Mouse (Mus musculus): ENCODE measurements around the gene Glis3.
A peak's percentile ranks its signal among the peaks of the same experiment; 100 is the strongest.

The Glis3 gene

DNA sequence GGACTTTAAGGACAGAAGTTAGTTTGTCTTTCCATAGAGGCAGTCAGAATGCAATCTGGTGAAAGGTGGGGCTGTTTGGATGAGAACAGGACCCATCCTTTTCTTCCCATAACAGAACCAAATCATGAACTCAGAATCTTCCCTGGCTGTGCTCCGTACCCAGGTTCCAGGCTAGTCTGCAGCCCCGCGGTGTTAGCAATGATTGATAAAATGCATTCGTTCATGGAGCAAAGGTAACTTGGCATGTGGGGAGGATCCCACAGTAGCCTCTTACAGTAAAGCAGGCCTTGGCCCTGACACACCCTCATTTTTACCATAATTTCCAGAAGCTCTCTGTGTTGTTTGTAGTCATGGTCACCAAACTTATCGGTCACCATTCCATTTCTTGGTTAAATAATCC lies 152.4 kb downstream of the Glis3 start:
- DNase-seq: no peak

DNA sequence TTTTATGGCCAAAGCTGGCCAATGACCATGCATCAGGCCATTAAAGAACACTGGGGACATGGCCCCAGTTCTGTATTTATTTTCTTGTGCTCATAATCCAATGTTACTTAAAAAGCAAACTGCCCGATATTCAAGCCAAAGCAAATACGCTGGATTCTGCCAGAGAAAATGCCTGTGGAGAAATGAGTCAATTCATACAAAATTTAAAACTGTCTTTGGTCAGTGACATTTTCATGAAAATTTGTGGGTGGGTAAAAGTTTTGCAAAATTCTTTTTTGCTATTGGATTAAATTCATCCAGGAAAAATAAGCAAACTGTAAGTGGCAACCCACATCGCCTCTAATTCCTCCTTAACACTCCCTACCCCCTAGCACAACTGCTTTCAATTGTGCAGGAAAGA lies 154.5 kb downstream of the Glis3 start:
- no peak for DNase-seq

DNA sequence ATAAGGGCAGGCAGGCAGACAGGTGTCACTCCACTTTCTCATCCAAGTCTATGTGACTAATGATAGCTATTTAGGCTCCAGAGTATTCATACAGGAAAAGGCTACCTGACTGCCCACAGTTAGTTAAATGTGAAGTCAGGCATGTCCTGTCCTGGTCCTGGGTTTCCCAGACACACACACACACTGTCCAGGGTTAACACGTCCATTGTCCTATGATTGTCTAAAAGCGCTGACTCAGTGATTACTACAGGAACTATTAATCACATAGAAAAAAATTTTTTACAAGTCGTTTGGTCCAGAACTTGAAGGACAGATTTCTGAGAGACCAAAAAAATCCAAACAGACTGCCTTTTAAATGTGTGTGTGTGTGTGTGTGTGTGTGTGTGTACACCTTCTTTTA lies 157.6 kb downstream of the Glis3 start:
- no peak for DNase-seq

DNA sequence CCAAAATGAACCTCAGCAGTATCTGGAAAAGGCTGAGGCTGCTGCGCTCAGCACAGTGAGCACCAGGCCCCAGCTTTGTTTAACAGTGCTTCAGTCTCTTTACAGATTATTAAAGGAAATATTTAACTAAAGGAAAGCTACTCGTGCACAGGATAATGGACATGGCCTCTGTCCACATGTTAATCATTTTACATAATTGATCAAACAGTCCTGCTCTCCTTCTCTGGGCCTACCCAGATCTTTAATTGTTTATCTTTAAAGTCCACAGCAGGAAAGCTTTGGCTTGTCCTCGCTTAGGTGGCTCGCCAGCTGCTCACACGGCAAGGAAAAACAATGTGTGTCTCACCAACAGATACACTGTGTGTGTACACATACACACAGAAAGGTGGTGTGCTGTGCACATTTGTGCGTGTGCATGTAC lies 159.1 kb downstream of the Glis3 start:
- DNase-seq: no peak

DNA sequence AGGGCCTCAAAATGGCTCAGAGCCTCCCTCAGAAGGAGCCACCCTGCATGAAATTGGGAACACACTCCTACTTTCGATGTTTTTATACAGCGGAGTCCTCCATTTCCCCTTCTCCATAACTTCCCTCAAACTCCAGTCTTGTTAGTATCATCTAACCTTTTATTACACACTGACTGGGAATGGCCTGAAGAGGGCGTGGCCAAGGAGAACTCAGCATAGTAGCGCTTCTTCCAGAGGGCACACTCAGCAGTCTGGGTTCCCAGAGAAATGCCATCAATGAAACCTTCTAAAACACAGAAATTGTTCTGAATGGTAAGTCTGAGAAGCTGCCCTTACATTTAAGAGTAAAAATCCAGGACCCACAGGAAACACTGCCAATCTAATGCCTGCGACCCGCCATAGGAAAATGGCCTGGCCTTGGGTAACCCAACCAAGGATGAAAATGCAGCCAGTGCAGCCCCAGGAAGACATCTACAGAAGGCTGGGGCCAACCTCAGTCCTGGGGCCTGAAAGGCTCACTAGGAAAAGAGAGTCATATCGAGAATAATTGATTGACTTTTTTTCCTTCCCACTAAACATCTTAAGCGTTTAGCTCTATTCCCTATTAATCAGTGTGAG lies 159.6 kb downstream of the Glis3 start:
- DNase-seq: no peak

DNA sequence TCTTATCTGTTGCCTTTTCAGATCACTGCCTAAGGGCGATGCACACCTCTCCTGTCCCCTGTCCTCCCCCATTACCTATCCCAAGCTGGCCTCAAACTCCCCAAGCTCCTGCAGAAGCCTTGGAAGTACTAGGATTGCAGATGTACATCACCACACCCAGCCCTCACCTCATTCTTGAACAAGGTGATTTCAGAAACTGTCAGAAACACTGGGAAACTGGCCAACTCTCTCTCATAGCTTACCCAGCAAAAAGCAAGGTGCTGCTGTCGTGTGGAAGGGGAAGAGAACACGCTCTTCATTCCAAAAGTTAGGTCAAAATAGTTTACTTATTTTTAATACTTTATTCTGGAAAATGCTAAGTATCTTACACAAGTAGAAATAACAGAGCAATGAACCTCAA lies 160.6 kb downstream of the Glis3 start:
- DNase-seq: no peak

DNA sequence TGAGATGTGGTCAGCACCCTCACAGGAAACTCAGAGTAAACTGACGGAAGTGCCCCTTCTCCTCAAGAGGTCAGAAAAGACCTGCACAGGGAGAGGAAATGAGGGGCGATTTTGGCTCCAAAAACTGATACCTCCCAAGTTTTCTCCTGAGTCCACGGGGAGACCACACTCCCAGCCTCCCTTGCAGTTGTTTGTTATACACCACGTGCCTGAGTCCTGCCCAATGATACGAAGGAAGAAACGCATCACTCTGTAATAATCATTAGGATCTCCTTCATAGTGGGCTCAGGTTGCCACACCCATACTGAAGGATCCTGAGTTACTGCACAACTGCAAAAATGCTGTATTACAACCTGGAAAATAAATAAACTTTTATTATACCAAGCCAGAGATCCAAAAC lies 161.0 kb downstream of the Glis3 start:
- DNase-seq: no peak

DNA sequence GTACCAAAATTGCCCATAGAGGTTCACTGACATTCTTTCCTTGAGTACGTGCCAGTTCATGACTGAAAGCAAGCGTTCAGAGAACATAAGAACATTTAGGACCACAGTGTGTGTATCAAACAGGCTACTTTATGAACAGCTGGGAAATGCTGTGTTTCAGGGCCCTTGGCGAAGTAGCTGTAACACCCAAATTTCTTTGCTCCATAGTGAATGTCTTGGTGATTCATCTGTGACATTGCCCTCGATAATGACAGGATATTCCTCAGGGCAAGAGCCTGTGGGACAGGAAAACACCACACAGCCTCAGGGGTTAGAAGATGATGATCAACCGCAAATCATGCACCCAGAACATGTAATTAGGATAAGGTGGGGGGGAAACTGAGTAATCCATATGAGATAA lies 161.6 kb downstream of the Glis3 start:
- DNase-seq: no peak

DNA sequence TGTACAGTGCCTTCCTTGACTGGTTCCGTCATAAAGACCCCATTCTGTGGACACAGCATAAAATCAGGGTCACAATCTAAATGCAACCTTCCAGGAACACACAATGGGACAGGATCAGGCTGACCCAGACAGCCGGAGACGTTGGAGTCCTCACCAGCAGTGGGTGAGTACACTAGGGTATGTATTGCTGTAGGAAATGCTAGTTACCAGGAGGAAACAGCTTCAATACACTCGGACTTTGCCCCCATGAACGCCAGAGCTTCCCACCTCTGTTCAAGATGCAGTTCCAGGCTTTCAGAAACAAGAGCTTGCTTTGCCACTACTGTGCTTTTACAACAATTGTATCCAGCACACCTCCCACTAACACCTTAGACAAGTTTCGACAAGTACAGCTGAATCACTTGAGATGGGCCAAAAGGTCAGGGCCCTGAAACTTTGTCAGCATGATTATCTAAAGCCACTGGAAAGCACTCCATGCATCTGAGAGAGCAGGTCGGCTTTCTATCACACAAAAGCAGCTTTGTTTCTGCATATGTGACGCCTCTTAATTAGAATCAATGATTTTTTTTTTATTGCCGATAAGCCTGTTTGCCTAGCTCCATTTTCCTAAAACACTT lies 162.3 kb downstream of the Glis3 start:
- no peak for DNase-seq

DNA sequence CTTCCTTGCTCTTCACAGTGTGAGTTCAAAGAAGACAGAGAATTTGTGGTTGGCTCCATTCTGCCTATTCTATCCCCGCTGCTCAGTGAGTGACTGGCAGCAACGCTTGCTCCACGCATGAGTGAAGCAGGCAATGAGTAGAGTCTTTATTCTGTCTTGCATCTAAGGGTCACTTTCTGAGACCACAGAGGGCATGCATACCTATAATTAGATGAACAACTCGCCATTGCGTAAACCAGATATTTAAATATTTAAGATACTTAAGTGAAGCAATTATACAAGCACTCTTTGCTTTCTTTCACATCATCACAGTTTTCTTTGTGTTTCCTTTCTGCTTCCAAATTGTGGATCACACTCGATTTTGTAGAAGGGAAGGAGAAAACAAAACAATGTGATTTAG lies 163.4 kb downstream of the Glis3 start:
- DNase-seq: no peak

DNA sequence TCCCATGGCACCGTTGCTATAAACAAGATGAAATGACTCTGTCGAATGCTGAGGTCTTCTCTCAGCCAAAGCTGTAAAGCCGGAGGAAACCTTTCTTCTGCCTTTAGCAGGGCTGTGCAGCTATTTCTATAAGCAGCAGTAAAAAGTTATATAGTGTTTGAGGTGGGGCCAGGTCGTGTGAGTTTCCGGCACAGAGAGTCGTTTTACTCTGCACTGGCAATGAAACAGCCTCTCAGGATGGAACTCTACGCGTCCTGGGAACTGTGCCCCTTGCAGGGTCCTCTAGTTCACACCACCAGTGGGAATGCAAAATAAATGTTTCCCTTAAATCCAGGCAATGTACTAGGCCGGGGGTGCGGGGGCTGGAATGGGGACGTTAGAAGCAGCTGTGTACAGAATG lies 167.4 kb downstream of the Glis3 start:
- DNase-seq: no peak

DNA sequence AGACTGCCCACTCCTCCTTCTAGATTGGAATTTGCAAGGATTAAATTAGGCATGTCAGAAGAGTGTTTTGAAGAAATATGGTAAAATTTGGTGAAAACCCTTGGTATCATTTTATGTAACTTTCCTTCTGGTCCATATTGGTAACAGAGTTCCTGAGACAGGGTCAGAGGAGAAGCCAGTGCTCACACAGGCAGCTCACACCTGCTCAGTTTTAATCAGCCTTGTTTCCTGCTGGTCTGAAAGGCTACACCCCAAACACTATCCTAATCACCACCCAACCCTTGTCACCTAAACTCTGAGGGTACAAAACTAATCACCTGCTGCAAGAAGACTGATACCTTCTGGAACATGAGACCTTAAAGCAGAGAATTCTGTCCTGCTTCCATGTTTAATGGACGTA lies 168.0 kb downstream of the Glis3 start:
- DNase-seq: no peak

DNA sequence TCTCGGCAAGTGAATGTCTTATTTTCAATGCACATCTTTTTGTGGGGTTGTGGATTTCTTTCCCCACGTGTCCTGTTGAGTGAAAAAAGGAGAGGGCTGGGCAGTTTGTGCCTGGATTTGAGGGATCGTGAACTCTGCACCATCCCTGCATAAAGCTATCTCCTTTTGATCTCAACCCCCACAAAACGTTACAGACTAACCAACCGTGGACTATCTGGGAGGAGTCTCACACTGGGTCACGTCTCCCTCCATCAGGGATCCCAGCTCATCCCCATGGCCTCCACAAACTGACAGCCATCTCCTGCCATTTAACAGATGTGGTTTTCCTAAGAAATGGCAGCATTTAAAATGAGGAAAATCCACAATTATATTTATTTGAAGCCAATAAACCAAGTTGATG lies 174.5 kb downstream of the Glis3 start:
- DNase-seq: no peak

DNA sequence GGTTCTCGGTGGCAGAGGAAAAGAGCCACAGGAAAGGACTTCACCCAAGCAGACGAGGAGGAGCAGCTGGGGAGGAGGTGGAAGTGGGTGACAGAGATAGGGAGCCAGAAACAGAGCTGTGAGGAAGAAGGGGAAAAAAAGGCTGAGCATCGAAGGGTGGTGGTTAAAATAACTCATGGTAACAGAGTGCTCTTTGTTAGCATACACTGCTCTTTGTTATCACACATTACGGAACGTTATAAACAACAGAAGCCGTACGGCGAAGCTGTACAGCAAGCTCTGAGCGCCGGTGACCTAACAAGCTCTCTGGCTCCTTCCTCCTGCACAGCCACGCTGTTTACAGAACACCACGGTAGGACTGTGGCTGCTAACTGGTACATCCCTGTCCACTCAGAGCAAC lies 176.9 kb downstream of the Glis3 start:
- DNase-seq: peak; percentile 10

DNA sequence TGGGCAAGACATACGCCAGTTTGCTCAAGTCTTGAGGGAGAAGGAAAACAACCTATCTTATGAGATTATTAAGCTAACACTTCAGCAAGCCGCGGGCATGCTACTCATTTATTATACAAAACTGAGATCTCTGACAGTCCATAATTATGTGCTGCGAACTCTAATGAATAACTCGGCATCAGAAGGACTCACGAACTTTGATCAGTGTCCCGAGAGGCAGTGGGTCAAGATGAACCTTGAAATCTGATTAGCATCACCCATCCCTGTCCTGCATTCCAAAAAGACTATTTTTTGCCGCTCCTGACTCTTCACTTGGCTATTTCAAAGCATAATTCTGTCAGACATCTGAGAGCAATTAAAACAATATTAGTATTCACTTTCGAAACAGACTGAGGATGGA lies 178.9 kb downstream of the Glis3 start:
- no peak for DNase-seq

DNA sequence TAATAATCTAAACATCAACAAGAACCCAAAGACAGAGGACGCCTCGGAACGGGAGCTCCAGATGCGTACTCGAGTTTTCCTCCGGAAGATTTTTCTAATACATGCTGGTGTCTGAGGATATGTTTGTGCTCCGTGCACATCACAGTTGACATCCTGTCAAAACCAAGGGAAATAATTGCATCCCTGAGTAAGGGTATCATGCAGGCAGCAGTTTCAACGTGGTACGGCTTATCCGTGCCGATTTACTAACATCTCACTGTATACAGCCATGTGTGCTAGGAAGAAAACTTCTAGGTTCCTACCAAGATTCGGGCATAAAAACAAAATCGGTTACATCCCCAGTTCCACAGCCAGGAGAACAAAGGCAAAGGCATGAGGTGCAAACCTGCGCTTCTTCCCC lies 179.4 kb downstream of the Glis3 start:
- no peak for DNase-seq

DNA sequence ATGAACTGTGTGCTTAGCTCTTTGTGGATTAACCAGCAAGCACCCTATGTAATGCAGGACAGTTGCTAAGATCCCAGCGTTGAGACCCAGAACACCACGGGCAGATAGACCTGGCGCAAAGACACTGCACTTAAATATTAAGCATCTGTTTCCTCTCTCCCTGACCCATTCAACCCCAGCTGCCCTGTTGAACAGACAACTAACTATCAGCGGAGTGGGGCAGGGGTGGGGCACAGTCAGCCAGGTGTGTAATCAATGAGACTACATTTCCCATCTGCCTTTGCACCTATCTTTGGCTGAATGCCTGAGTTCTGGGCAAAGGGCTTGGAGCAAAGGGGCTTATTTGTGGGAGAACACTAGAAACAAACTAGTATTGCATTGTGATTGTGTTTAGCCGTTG lies 180.1 kb downstream of the Glis3 start:
- no peak for DNase-seq

DNA sequence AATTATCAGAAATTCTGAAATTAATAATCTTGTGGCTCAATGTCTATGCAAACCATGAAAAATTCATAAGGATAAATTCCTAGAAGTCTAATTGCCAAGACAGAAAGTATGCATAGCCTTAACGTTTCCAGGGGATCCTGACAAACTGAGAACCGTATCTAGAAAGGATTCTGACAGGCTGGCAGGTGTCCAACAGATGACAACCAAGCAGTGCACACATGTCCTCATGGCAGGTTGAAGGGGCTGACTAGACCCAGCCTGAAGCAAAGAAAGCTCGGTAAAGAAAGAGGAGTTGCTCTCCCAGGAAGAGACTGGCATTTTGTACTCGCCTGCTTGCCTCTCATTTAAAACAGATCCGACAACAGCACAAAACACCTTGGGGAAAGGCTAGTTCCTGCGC lies 184.0 kb downstream of the Glis3 start:
- DNase-seq: no peak

DNA sequence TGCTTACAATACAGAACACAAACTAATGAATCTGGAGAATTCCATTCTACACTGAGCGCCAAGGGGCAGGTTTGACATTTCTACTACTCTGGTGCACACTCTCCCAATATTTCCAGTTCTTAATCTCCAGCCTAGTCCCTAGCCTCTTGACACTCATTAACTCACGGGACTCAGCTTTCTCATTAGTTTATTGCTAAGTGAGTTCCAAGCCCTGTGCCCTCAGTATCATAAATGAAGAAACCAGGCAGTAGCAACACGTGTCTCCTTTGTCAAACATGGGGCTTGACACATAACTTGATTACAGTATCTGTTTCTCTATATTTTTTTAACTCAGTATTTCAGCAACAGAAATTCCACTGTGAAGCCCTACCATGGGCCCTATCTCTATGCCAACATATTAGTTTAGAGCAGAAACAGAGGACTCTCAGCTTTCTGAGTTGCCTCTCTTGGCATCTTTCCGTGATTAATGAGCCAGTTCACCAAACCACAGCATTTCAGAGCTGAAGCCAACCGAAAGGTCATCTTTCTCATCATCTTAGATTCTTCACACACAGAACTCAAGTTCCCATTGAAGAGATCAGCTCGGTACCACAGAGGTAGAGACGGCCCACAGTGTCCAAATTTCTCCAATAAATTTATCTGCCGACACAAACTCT lies 186.1 kb downstream of the Glis3 start:
- DNase-seq: no peak

DNA sequence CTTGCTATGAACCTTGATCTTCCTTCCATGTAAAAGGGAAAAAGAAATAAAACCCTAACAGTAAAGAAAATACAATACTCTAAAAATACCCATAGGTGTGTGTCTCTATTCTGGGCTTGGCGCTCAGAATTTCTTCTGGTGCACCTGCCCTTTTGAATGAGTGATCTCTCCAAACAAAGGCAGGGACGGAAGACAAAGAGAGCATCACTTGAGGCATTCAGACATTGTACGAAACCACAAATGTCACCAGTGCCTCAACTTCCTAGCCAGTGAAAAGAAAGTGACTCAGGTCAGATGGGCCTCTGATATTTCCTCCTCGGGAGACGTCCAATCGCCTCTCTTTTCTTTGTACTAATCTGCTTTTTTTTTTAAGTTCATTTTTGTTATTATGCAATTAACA lies 201.8 kb downstream of the Glis3 start:
- DNase-seq: no peak

DNA sequence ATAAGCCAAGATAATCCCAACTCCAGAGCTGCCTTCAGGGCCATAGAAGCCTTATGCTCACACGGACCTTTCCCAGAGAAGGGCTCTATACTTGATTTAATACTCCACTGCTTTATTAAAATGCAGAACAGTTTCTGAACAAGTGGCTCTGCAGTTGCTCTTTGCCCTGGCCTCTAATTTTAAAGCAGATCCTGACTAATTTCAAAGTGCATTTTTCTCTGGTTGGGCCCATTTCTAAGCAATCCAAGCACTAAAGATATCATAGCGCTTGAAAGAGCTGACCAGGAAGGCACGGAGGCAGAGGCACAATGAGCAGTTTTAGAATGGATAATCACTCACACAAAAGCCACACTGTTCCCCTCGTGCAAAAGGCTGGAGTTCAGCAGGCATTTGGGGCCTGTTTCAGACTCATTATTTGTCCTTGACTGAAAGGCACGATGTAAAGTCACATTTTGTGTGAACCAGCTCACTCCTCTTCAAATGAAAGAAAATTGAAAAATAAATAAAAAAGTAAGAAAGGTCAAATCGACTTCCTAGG lies 202.5 kb downstream of the Glis3 start:
- no peak for DNase-seq

DNA sequence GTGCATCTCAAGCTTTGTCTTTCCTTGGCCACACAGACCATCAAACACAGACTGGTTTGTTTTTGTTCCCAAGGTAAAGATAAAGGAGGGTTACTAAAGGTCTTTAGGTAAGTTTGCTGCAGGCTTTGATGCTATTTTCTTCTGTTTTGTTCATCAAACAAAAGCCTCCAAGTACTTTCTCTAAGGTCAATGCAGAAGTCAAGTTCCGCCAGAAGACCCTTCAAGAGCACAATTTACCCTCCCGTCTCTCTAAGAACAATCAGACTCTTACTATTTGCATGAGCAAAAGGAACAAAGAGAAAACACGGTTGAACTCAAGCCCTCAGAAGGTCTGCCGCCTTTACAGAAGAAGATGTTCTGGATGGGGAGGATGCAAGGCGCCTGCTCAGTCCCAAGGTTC lies 206.3 kb downstream of the Glis3 start:
- no peak for DNase-seq

DNA sequence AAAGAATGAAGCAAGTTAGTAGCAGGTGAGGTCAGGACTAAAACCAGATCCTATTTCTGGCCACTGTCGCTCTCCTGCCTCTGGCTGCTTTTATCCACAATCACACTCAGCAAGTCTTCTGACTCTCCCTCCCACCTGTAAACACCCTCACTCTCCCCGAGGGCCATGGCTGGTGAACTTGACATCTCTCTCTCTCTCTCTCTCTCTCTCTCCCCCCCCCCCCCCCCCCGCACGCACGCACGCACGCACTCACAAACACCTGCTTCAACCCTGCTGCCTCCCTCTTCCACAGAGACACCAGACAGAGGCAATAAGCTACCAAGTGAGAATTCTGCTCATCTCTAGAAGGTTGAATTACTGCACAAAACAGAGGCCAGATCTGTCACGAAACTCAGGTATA lies 208.7 kb downstream of the Glis3 start:
- no peak for DNase-seq

DNA sequence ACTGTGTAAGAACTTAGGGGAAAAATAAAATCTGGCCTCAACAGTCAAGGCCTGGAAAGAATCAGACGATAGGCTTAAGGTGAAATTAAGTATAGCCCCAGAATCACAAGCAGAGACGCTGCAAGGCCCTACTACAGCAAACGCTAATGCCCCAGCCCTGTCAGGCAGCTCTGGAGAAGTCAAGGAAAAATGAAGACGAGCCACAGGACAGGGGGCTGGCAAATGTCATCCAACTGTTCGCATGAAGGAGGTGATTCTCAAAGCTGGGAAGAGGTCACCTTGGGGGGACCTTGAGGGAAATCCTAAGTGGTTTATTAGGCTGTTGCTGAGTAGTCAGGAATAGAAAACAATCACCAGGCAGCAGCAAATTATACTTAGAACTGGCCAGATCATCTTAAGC lies 214.1 kb downstream of the Glis3 start:
- no peak for DNase-seq

DNA sequence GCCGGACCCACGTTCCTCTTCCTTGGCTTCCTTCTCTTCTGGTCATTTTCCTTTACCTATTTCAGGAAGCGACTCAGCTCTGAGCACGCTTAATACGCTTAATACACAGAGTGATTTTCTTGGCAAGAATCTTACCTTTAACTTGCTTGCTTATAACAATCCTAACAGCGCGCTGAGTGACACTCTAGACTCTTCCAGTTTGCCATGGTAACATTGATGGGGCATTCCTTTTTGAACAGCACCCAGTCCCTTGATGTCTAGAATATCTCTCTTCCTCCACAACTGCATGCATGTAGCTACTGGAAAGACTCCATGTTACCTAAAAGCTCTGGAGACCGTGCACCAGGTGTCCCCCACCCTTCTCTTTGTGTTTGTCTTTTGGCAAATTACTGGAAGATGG lies 225.5 kb downstream of the Glis3 start:
- no peak for DNase-seq

Measured in right cerebral cortex, postnatal 4 days (tissue).